Mouse (Mus musculus) liver, embryonic 11.5 days (tissue): ENCODE results near the gene Pde6b. TPM values are rescaled to one million over a fixed set of nuclear protein-coding genes. Genes with fewer than 3 reads are reported as not detected.
A peak's percentile ranks its signal among the peaks of the same experiment; 100 is the strongest.

Experiments used
- ATAC-seq: fragments of 200-750 bp; cut with Nextera tagmentation; replicated peaks from 2 replicates; pipeline ENCODE4 v1.8.0; 2017; ENCODE audit warnings: moderate number of reproducible peaks, mild to moderate bottlenecking, moderate TSS enrichment, moderate library complexity; ENCODE audit not compliant: low FRiP score
- DNase-seq: peaks from one replicate; pipeline ENCODE4 v3.0.0-alpha.2; 2017; ENCODE audit warnings: low spot score
- H3K27ac ChIP-seq: fragments of 300-500 bp; sonication (generic); 2 replicates; pipeline ENCODE4 v1.5.1; 2014; ENCODE audit warnings: mild to moderate bottlenecking, low read depth, low read length, control low read depth
- H3K27me3 ChIP-seq: fragments of 300-500 bp; sonication (generic); replicated peaks from 2 replicates; pipeline ENCODE4 v1.6.1; 2014; ENCODE audit warnings: low read length, mixed read lengths; ENCODE audit not compliant: control insufficient read depth, insufficient read depth
- H3K36me3 ChIP-seq: fragments of 300-500 bp; sonication (generic); 2 replicates; pipeline ENCODE4 v1.6.1; 2014; ENCODE audit warnings: mild to moderate bottlenecking, low read length, moderate library complexity, mixed read lengths; ENCODE audit not compliant: control insufficient read depth, insufficient read depth
- H3K4me1 ChIP-seq: fragments of 300-500 bp; sonication (generic); replicated peaks from 2 replicates; pipeline ENCODE4 v1.6.1; 2014; ENCODE audit warnings: low read length, mixed read lengths; ENCODE audit not compliant: control insufficient read depth, insufficient read depth
- H3K4me2 ChIP-seq: fragments of 300-500 bp; sonication (generic); 2 replicates; pipeline ENCODE4 v1.6.1; 2014; ENCODE audit warnings: mild to moderate bottlenecking, control low read depth, moderate library complexity
- H3K4me3 ChIP-seq: fragments of 300-500 bp; sonication (generic); 2 replicates; pipeline ENCODE4 v1.5.1; 2014; ENCODE audit warnings: low read depth, low read length, control low read depth
- H3K9ac ChIP-seq: fragments of 300-500 bp; sonication (generic); 2 replicates; pipeline ENCODE4 v1.6.1; 2014; ENCODE audit warnings: low read depth, low read length, control low read depth
- H3K9me3 ChIP-seq: fragments of 300-500 bp; sonication (generic); 2 replicates; pipeline ENCODE4 v1.6.1; 2016; ENCODE audit warnings: low read length, inconsistent platforms, mixed read lengths; ENCODE audit not compliant: control insufficient read depth
- WGBS: fragments of 180-500 bp; shearing (Covaris S2); extraction: QIAGEN DNeasy Blood & Tissue Kit; methylation state at CpG from one replicate; pipeline ENCODE4 v1.1.7; 2014; 5-methylcytosine and 5-hydroxymethylcytosine counted together
- polyA plus RNA-seq: library from polyadenylated mRNA; unstranded; fragments of >200 nt; fragmentation: Nextera tagmentation; extraction: Ambion mirVana; gene quantifications from 2 replicates; pipeline ENCODE4 v1.2.1, GENCODE M21; 2014

Gene Pde6b
- polyA plus RNA-seq, 1 experiment from 2014 or later, result 0.48 TPM

DNA sequence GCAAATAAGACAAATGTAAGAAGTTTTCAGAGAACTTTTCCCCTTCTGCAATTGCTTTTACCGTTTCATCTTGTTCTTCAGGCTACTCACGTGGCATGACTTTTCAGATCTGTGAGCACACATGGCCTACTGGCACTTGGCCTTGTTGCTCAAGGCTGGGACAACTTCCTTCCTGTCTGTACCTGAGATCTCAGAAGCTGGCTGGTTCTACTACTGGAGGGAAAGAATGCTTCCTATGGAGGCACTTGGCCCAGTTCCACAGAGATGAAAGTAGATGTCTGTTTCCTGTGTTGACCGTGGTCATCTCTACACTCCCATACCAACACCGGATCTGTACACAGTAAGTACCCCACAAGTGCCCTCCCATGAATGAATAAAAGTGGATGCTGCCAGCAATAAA lies 28.0 kb upstream of the Pde6b start:
- no peak overlapping the region for H3K9ac ChIP-seq
- no peaks in the 10 kb centered on the region for H3K9me3 ChIP-seq
- no peak for ATAC-seq
- no peak overlapping the region for H3K27ac ChIP-seq
- H3K4me2 ChIP-seq, result no peak overlapping the region
- WGBS, result 82% methylated on average over 4 of the region's 4 CpGs
- no peaks in the 10 kb centered on the region for H3K4me1 ChIP-seq
- no peak for DNase-seq
- no peak overlapping the region for H3K4me3 ChIP-seq
- peaks cover 28% of the 10 kb centered on the region for H3K27me3 ChIP-seq
- H3K36me3 ChIP-seq, result no peaks in the 10 kb centered on the region

DNA sequence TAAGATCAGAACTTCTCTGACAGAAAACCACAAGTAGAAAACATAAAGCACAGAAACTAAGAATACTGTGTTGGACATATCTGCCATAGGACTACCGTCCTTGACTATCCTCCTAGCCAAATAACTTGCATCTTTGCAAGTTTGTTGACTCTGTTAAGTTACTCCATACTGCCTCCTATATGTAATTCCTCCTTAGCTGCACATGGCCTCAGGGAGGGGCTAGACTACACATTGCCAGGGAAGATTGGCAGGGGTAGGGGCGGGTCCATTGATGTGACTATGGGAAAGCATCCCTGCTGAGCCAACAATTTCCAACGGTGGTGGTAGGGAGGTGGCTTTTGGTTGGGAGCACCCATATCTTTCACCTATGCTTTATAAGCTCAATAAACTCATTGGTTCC lies 25.9 kb upstream of the Pde6b start:
- no peaks in the 10 kb centered on the region for H3K9me3 ChIP-seq
- H3K9ac ChIP-seq, result no peak overlapping the region
- no peaks in the 10 kb centered on the region for H3K36me3 ChIP-seq
- no peak overlapping the region for H3K4me3 ChIP-seq
- no peak for ATAC-seq
- WGBS, result 30% methylated on average over 3 of the region's 3 CpGs
- H3K27ac ChIP-seq, result no peak overlapping the region
- no peak overlapping the region for H3K4me2 ChIP-seq
- no peak for DNase-seq
- H3K27me3 ChIP-seq, result peaks cover 49% of the 10 kb centered on the region
- H3K4me1 ChIP-seq, result peaks cover 6% of the 10 kb centered on the region

DNA sequence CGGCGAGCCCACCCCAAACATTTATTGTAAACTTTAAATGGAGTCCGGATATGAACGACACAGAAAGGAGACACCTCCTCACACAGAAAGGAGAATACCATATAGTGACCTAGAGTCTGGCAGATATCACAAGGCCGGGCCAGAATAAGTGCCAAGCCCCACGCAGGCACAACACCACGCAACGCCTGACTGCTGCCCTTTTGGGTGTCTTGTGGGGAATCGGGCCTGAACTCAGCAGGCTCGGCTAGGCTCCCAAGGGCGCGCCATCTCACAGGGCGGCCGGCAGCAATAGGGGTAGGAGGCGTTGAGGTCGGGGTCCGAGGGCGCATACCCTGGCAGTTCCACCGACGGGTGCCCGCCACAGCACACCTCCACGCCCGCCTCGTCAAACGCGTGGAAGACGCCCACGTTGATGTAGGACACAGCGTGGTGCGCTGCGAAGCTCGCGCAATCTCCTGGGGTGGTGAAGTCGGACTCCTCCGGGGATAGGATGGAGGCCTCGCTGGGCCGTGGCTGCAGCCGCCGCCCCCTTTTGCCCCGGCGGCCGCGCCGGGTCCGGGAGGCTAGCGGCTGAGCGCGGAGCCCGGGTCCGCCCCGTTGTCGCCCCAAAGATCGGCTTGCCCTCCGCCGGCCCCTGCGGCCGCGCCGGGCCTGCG lies 21.7 kb upstream of the Pde6b start:
- 5% methylated on average over 60 of the region's 60 CpGs for WGBS
- H3K36me3 ChIP-seq, result no peaks in the 10 kb centered on the region
- peak overlapping the region; percentile 85 for H3K4me2 ChIP-seq
- H3K27ac ChIP-seq, result no peak overlapping the region
- no peaks in the 10 kb centered on the region for H3K9me3 ChIP-seq
- H3K4me1 ChIP-seq, result peaks cover 17% of the 10 kb centered on the region
- H3K9ac ChIP-seq, result no peak overlapping the region
- H3K27me3 ChIP-seq, result peaks cover 89% of the 10 kb centered on the region
- ATAC-seq, result peak; percentile 16; the same call in 1 of the 2 replicates
- H3K4me3 ChIP-seq, result peak overlapping the region; percentile 58
- DNase-seq, result no peak

DNA sequence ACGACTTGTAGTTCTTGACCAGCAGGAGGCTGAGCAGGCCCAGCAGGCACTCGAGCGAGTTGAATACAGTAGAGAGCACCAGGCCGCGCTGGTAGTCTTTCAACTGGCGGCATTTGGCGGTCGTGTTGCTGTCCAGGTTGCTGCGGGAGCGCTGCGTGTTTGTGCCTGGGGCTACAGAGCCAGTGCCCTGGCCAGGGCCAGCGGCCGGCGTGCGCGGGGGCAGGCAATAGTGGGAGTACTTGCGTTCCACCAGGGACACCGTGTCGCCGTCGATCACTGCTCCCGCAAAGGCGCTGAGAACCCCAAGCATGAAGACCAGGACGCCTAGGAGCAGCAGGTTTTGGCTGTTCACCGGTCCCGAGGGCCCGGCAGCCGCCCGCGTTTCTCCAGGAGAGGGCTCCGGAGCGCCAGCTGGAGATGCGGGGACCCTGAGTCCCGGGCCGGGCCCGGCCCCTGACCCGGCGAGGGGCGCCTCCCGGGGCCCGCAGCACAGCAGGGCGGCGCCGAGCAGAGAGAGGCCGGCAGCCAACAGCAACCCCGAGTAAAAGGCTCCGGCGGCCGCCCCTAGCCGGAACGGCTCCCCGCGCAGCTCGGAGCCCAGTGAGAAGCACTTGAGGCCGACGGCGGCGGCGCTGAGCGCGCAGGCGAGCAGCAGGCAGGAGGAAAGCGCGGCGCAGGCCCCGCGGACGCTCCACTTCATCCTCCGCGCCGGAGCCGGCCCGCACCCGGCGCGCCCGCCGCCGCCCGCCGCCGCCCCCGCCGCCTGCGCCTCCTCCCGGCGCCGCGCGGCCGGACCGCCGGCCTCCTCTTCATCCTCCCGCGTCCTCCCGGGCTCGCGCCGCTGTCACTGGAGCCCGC lies 21.0 kb upstream of the Pde6b start:
- under 1% methylated on average over 65 of the region's 100 CpGs for WGBS
- peak overlapping the region; percentile 85 for H3K4me2 ChIP-seq
- DNase-seq, result peak; percentile 62
- no peaks in the 10 kb centered on the region for H3K9me3 ChIP-seq
- H3K27ac ChIP-seq, result no peak overlapping the region
- peak; percentile 24; the same call in 1 of the 2 replicates for ATAC-seq
- H3K9ac ChIP-seq, result no peak overlapping the region
- no peaks in the 10 kb centered on the region for H3K36me3 ChIP-seq
- H3K4me1 ChIP-seq, result peaks cover 17% of the 10 kb centered on the region
- H3K4me3 ChIP-seq, result peak overlapping the region; percentile 58
- H3K27me3 ChIP-seq, result peaks cover 93% of the 10 kb centered on the region

DNA sequence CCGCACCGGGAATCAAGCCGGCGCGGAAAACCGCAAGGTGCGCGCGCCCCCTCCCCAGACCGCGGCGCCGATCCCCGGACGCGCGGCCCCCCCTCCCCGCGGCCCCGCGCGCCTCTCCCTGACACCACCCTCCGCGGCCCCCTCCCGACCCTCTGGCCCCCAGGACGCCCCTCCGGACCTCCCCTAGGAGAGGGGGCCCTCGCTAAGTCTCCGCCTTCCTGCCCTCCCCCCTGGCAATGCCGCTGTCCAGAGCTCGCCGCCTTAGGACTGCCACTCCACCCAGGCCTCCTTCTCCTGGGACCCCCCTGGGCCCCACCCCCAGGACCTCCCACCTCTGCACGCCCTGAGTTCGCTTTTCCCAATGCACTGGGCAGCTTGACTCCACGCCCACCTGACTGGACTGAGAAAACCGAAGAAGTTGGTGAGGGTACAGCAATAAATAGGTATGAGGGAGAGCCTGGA lies 20.3 kb upstream of the Pde6b start, which contains the start of gene Gm42517:
TSS of gene Gm42517 (minus strand) at position 52 of the 462 bp plus-strand sequence.
- H3K9me3 ChIP-seq, result no peaks in the 10 kb centered on the region
- no peak within 1 kb of the TSS for H3K9ac ChIP-seq
- DNase-seq (no peak), ATAC-seq (peak; percentile 24; the same call in 1 of the 2 replicates)
- WGBS, result 2% methylated on average over 14 of the region's 36 CpGs
- H3K27ac ChIP-seq, result no peak within 1 kb of the TSS
- no peaks in the 10 kb centered on the region for H3K36me3 ChIP-seq
- H3K27me3 ChIP-seq, result peaks cover 96% of the 10 kb centered on the region
- H3K4me2 ChIP-seq, result peak within 1 kb of the TSS; percentile 85
- peaks cover 17% of the 10 kb centered on the region for H3K4me1 ChIP-seq
- peak within 1 kb of the TSS; percentile 58 for H3K4me3 ChIP-seq

DNA sequence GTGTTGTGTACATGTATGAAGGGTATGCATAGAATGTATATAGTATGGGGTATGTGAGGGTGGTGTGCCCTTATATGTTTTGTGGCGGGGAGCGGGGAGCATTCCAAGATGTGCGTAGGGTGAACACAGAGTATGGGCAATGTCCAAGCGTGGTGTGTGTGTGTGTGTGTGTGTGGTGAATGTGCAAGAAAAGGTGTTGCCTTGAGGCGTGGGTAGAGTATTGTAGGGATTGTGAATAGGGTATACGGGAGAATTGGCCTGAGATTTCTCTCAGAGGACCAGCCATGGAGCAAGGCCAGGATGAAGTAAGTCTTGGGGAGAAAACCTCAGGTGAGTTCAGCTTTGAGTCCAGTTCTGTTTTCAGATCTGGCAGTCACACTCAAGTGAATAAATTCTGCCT lies 19.7 kb upstream of the Pde6b start:
- Histone ChIP-seq H3K36me3 (no peaks in the 10 kb centered on the region), H3K4me1 (peaks cover 17% of the 10 kb centered on the region), H3K9me3 (no peaks in the 10 kb centered on the region), H3K27ac (no peak overlapping the region), H3K9ac (no peak overlapping the region), H3K4me3 (peak overlapping the region; percentile 43), H3K27me3 (peaks cover 96% of the 10 kb centered on the region), H3K4me2 (peak overlapping the region; percentile 65)
- WGBS, result 9% methylated on average over 6 of the region's 6 CpGs
- ATAC-seq (0 out of 2 replicates have a peak, but pooled peaks have one; percentile 14), DNase-seq (no peak)

DNA sequence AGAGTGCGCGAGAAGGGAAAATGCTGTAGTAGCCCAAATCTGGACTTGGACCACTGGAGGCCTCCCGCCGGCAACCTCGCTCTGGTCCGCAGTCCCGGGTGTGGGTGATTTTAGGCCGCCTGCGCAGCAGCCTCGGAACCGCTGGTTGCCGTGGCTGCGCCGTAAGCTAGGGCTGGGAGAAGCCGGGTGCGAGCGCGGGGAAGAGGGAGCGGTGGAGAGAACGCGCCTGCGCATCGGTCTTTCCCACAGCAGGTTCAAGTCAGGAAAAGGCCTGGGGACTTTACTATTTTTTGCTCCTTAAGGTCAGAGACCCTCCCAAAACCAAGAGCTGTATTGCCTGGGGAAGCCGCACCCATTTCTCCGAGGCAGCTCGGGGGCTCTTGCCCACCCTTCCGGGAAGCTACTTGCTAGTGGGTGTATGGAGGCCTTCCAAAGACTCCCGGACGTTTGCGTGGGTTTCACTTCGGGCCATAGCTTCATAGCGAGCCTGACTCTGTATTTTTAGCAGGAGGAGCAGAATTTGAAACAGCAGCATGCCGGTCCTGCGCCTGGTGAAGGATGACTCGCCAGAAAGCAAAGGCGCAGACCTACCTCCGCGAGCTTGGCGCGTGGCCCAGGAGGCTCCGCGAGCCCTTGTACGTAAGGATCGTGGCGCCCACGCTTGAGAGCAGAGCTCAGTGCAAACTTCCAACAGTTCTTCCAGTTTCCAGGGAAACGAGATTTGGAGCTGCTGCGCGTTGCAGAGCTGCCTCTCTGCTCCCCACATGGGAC lies 19.2 kb upstream of the Pde6b start:
- peak overlapping the region; percentile 65 for H3K4me2 ChIP-seq
- no peaks in the 10 kb centered on the region for H3K9me3 ChIP-seq
- peaks cover 93% of the 10 kb centered on the region for H3K27me3 ChIP-seq
- DNase-seq (peak; percentile 48), ATAC-seq (no peak)
- no peaks in the 10 kb centered on the region for H3K36me3 ChIP-seq
- H3K27ac ChIP-seq, result no peak overlapping the region
- peaks cover 17% of the 10 kb centered on the region for H3K4me1 ChIP-seq
- H3K9ac ChIP-seq, result no peak overlapping the region
- H3K4me3 ChIP-seq, result peak overlapping the region; percentile 43
- 2% methylated on average over 49 of the region's 49 CpGs for WGBS

DNA sequence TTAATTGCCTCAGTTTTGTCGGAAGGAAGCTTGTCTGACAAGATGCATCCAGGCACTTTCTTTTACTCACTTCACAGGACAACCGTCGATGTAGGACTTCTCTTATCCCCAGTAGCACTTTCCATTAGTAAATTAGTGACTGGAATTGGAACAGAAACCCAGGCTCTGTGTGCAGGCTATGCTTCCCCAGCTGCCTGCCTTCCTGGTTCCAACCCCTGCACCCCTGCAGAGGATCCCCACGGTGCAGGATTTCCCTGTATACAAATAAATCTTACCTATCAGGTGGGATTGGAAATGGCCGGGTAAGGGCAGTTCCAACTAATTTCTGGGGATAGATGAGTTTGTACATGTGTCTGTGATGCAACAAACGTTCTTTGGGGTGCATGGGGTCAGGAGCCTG lies 18.2 kb upstream of the Pde6b start:
- Histone ChIP-seq H3K9ac (no peak overlapping the region), H3K36me3 (no peaks in the 10 kb centered on the region), H3K4me2 (no peak overlapping the region), H3K9me3 (no peaks in the 10 kb centered on the region), H3K4me1 (peaks cover 17% of the 10 kb centered on the region), H3K4me3 (no peak overlapping the region), H3K27ac (no peak overlapping the region), H3K27me3 (peaks cover 84% of the 10 kb centered on the region)
- 4% methylated on average over 6 of the region's 6 CpGs for WGBS
- DNase-seq (no peak), ATAC-seq (no peak)
